Mouse (Mus musculus) adrenal gland, adult 8-10 months (tissue): ENCODE results near the gene Alg2. TPM values are rescaled to one million over a fixed set of nuclear protein-coding genes. Genes with fewer than 3 reads are reported as not detected.

ENCODE experiments used
- total RNA-seq, 4 experiments: library from RNA; stranded (reverse); gene quantifications; 2 replicates each; pipeline ENCODE4 v1.2.4; 2022

Alg2 gene
- total RNA-seq, 4 experiments from 2014 or later: 173 to 205 (median 178) TPM

Other genes starting within 250 kb of the Alg2 start
- 10 to 100 TPM; 37.6 to 47.1 (median 42.3) TPM for gene Tgfbr1, start 121.1 kb downstream of the Alg2 start, total RNA-seq
- 100 to 1,000 TPM; 241 to 307 (median 254) TPM for gene Sec61b, start 325 bp upstream of the Alg2 start, total RNA-seq